Mouse (Mus musculus) left cerebral cortex, postnatal 25 days (tissue): ENCODE results near the gene Pramel1. TPM values are rescaled to one million over a fixed set of nuclear protein-coding genes. Genes with fewer than 3 reads are reported as not detected.
"Not testable (repeated sequence)": the region's sequence is repeated elsewhere in the genome, so short reads cannot be mapped to it uniquely, and the experiment has no call there.

Source experiments
- DNase-seq, 2 experiments: peaks; one replicate each; pipeline ENCODE4 v3.0.0; 2022; ENCODE audit warnings: low spot score in 2 of 2, mixed read lengths in 1 of 2
- intact Hi-C: fragments of 180-260 bp; cut with DNase I; formaldehyde crosslinking; loops from one replicate; pipeline ENCODE4 v1.15.1; 2025
- total RNA-seq, 2 experiments: library from RNA; stranded (reverse); gene quantifications; 2 replicates each; pipeline ENCODE4 v1.2.3; 2021

Gene Pramel1
- total RNA-seq, result not detected

DNA sequence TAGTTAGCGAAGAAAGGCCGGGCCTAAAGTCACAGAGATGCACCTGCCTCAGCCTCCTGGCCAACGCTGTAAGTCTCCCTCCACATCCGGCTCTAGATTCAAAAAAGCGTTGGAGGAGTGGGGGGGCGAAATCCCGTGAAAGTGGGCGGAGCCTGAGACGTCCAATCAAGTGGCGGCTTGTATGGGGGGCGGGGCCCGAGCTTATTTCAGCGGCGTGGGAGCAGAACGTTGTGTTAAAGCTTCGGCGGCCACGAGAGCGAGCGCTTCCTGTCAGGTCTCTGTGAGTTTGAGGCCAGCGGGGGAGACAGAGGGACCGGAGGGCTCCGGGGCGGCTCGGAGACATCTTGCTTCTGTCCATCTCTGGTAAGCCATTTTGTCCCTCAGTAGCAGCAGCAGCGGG is at the start of gene Pramel1:
Gene Pramel1 (plus strand): TSS at position 248 of the 400 bp plus-strand sequence.
- no peak for DNase-seq
- intact Hi-C loops, result no loop called here

DNA sequence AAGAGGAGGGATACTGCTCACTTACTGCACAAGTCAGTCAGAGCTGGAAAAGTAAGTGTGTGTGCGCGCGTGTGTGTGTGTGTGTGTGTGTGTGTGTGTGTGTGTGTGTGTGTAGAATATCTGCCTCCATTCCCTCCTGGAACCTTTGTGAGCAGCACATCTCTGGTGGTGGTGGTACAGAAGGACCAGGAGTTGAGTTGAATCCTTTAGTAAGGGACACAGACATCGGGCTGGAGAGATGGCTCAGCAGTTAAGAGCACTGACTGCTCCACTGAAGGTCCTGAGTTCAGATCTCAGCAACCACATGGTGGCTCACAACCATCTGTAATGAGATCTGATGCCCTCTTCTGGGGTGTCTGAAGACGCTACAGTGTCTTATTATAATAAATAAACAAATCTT is 48.7 kb upstream of the Pramel1 start:
- intact Hi-C loops, DNase-seq: not testable (repeated sequence)

DNA sequence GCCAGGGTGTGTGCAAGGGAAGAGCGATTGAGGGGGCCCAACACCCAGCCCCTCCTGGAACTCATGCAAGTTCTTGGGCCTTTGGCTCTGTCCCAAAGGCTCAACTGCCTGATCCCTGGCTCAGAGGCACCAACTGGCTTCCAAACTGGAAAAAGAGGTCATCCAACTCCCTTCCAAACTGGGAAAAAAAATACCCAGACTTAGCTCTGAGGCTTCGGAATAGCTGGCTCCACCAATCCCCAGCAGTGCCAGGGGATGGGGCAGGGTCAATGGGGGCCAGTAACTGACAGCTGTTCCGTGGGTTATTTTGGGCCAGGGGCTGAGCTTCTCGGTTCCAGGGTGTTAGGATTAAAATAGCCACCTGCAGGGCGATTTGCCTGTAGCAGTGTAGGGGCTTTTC is 45.5 kb upstream of the Pramel1 start:
- no peak for DNase-seq
- intact Hi-C loops, result no loop called here

DNA sequence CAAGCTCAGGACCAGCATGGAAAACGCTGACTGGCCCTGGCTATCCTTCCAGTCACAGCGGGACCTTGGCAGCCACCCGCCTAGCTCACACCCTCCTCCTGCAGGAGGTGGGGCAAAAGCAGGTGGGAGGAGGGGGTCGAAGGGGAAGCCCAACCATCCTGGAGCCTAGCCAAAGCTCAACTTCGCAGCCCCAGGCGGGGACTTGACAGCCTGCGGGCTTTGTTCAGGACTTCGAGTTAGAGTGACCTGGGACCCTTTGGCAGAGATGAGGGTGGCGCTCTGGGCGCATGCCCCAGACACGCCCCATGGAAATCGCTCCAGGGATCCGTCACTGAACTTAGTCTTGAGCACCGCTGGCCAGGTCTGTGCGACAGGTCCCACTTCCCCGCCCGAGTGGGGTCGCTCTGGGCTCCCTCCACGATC is 44.7 kb upstream of the Pramel1 start, which contains the start of gene Lrrc38:
Gene Lrrc38 (plus strand): TSS at position 274 of the 423 bp plus-strand sequence.
- intact Hi-C loops, result no loop called here
- peak; percentile 9 to 14 for DNase-seq

DNA sequence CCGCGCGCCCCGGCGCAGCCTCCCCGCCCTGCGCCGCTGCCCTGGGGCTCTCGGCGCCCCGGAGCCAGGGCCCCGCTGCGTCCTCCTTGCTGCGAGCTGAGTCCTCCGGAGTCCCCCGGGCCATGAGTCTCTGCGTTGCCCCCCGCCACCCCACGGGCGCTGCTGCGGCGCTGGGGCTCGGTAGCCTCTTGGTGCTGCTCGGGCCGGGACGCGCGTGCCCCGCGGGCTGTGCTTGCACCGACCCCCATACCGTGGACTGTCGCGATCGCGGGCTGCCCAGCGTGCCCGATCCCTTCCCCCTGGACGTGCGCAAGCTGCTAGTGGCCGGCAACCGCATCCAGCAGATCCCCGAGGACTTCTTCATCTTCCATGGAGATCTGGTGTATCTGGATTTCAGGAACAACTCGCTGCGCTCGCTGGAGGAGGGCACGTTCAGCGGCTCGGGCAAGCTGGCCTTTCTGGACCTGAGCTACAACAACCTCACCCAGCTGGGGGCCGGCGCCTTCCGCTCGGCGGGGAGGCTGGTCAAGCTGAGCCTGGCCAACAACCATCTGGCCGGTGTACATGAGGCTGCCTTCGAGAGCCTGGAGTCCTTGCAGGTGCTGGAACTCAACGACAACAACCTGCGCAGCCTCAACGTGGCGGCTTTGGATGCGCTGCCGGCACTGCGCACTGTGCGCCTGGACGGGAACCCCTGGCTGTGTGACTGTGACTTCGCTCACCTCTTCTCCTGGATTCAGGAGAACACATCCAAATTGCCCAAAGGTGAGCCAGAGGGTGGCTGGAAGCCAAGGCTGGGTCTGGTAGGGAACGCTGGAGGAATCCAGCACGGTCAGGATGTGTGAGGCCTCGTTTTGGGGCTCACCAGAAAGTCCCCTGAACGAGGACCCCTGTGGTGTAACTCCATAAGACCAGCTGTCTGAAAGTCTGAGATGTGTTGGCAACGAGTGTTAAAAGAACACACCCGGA is 43.9 kb upstream of the Pramel1 start:
- intact Hi-C loops, result no loop called here
- no peak for DNase-seq

DNA sequence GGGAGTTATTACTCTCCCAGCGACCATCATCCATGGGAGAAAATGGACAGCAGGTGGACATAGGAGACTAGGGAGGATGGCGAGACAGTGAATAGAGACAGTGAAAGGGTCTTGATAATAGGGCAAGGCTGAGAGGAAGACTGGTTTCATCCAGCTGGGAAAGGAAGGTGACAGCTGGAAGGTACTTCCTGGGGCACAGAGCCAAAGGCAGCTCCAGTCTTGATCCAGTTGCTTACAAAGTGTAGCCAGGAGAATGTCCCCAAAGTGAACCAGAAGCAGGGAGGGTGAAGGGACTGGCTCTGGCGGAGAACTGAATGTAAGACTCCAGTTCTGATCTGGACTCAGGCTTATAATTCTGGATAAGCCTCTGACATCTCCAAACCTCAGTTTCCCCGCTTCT is 41.9 kb upstream of the Pramel1 start:
- no peak for DNase-seq
- intact Hi-C loops, result no loop called here

DNA sequence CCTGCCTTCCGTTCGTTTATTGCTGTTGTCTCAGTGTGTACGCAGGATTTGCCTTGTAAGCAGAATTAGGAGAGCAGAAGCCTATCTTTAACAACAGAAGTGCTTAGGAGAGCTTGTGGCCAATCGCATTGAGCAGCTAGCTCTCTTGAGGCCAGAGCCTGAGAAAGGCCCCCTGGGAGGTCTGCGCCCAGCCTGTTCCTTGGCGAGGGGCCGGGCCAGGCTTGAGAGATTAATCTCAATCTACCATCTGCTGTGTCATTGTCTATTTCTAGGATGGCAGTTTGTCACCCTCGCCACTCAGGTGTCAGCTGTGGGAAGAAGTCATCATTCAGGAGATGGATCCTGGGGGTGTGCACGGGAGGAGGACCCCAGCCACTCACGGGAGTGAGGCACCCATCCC is 32.7 kb upstream of the Pramel1 start:
- intact Hi-C loops, result no loop called here
- no peak for DNase-seq

DNA sequence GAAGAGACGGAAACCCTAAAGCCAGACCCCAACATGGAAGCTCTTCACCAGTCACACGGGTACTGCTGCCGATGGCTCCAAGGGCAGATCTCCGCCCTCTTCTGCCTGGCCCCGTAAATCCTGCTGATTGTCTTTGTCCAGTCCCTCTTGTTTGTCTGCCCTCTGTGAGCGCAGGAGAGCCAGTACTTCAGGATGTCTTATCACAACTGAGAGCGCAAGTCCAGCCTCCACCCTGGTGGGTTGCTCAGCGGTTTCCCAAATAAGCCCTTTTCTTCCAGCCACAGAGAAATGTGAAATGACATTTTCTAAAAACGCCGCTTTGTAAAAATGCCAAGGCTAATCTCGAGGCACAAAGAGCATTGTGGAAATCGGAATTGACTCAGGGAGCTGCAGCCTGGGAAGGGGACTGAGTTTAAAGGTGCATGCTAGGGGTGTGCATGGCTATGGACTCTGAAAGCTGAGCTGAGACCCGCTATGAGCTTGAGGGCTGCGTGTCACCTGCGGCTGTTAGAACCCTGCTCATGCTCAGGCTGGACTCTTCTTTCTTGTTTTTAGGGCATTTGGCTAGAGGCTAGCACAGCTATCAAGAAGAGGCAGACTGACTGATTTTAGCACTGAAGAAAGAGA is 27.7 kb upstream of the Pramel1 start:
- intact Hi-C loops, result no loop called here
- no peak for DNase-seq

DNA sequence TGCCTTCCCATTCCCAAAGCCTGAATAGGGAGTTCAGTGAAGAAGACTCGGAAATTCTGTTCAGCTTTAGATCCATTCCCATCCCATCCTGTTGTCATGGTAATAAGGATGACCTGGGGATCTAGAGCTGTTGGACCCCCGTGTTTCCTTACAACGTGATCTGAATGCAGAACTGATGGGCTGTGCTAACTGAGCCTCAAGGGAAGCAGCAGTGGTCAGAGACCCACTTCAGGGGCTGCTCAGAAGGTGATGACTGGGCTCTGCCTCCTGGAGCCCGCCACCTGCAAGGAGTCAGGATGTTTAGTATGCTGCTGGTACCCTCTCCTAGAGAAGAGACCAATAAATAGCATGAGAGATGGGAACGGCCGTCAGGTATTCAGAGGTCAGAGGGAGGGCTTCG is 14.7 kb upstream of the Pramel1 start:
- intact Hi-C loops, result no loop called here
- no peak for DNase-seq

DNA sequence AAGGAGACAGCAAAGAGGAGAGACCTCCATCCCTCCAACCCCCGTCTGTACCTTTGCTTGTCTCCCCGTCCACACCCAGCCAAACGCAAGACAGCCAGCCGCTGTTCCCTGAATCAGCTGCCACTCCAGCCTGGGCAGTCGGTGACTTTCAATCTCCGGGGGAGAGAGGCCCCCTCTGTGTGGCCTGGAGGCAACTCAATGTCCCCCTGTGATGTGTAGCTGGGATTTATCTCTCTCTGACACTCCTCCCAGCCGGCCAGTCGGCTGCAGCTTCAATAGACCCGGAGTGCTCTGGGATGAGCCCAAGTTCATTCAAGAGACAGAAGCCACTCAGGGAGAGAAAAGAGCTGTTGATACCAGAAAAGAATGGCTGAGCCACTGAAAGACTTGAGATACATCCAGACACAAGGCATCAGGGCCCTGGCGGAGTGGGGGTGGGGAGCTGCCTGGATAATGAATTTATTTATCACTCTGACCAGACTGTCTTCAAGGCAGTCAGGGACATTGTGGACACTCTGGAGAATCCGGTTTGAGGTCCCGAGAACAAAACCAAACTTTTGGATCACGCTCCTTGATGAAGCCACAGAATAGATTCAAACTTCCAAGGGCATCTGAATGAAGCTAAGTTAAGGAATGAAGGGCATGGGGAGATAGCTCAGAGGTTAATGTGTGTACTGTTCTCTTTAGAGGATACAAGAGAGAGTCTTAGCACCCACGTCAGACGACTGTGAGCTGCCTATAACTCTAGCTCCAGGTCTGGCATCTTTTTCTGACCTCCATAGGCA is 14.1 kb upstream of the Pramel1 start:
- peak; percentile 17 to 24 for DNase-seq
- intact Hi-C loops, result loop anchor here (1.0 to 5.0 kb wide), 3 partner anchors 55 to 353 kb away; no protein-coding TSS in a partner anchor

DNA sequence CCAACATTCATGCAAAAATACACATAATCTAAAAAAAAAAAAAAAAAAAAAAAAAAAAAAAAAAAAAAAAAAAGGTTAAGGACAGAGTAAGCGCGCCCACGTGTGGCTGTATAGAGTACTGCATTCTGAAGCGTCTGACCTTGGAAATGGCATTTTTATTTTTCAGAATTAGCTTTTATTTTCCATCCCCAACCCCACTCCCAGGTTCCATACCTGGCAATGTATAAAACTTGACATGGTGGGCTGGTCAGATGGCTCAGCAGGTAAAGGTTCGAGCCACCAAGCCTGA is 13.6 kb upstream of the Pramel1 start:
- peak in 1 of 2 experiments; percentile 11 for DNase-seq
- intact Hi-C loops, result loop anchor here (1.0 to 5.0 kb wide), 3 partner anchors 55 to 353 kb away; no protein-coding TSS in a partner anchor

DNA sequence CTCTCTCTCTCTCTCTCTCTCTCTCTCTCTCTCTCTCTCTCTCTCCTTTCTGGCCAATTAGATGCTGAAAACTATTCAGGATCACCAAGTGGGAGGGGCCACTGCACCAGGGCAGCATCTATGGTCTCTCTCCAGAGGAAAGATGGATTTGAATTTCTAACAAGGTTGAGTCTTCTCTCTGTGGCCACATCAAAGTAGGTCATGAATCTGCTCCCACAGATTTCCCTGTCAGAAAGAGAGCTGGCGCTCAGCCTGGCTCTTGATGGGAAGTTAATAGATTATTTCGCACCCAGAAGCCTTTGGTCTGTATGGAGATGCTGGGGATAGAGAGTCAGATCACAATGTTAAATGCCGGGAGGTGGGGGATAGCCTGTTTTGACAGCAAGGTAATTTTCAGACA is 12.1 kb upstream of the Pramel1 start:
- no peak for DNase-seq

DNA sequence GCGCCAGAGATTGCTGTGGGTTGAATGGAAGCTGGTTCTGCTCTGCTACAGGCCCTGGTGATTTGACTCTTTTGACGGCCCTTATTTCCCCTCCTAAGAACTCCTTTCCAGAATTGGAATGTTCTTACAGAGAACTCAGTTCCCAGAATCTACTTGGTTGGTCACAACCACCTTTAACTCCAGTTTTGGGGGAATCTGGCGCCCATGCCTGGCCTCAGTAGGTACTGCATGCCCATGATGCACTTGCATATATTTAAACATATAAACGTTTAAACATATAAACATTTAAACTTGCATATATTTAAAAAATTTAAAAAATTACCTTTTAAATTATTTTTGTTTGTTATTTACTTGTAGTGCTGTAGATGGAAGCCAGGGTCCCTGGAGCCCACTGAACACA is 10.6 kb upstream of the Pramel1 start:
- intact Hi-C loops, result loop anchor here (5.0 kb wide), 2 partner anchors 126 to 356 kb away; no protein-coding TSS in a partner anchor
- no peak for DNase-seq

More for the DNA sequence above, 12.1 kb upstream of the Pramel1 start:
- intact Hi-C loops, result loop anchor here (5.0 kb wide), 2 partner anchors 125 to 355 kb away; no protein-coding TSS in a partner anchor

DNA sequence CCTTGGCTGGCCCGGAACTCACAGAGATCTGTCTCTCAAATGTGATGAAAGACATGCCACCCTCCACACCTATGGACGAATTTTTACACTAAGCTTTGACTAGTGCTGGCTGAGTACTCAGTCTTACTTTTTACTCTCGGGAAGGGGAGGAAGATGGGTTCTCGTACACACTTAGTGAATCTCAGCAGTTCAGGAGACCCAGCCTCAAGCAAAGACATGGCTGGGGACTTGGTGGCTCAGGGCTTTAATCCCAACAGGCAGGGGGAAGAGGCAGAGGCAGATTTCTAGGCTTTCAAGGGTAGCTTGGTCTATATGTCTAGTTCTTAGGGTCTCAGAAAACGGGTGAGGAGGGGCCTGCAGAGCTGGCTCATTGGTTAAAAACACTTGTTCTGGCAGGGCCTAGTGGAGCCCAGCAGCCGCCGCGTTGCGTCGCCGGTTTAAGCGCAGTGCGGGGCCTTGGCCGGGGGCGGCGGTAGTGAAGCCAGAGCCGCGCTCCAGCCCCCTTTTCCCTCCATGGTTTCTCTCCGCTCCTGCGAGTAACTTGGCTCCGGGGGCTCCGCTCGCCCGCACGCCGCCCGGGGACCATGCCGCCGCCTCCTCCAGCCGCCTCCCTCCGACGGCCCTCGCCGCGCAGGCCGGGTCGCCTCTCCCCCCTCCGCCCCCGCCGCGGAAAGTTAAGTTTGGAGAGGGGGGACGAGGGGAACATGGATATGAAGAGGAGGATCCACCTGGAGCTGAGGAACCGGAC is 5.1 kb upstream of the Pramel1 start:
- DNase-seq, result peak; percentile 16 to 17
- intact Hi-C loops, result no loop called here

DNA sequence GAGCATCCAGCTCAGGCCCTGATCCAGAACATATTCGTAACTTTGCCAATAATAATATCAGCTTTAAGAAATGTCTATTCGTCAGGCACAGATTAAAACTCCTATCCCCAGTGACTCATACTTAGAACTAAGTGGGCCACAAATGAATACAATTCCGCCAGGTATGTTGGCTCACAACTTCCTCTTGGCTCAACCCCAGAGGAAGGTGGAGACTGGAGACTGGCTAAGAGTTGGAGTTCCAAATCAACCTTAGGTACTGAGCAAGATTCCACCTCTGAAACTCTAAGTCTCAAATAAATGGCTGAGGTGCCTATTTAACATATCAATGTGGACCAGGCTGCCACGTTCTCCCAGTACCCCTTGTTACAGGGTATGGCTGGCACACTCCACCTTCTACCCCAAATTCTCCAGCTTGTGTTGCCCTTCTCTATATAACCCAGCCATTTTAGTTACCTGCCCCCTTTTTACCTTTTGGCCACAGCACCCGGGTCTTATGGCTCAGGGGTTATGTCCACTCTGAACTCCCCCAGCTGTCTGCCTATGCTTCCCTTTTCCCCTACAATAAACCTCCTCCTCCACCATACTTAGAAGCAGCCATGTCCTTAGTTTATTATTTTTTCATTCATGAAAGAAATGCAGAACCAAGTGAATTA is 17.5 kb downstream of the Pramel1 start:
- intact Hi-C loops, result no loop called here
- peak in 1 of 2 experiments; percentile 7 for DNase-seq

DNA sequence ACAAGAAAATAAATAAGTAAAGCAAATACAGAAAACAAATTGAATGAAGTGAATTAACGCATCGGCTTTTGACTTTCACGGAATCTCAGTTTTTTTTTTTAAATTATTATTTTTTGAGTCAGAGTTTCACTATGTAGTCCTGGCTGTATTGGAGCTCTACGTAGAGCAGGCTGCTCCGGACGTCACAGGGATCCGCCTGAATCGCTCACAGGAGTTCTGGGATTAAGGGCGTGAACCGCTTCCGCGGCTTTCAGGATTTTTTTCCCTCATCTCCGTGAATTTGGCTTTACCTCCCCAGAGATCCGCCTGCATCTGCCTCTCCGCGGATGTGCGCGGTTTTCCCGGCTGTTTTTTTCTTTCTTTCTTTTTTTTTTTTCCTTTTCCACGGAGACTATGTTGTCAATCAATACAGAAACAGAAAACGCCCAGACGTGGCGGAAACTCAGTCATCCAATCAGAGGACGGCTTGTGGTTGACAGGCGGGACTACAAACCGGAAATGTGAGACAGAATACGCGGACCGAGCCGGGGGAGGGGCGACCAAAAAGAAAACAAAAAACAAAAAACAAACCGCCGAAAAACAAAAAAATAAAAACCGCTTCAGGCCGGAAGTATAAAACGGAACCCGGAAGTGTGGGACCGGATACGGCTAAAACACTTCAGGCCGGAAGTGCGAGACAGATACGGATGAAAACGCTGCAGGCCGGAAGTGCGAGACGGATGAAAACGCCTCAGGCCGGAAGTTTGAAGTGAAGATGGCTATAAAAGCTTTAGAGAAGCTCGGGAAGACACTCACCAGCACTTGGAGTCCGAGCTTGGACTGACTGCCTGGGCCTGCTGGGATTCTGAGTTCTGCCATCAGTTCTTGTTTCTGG is 18.2 kb downstream of the Pramel1 start, which contains the start of gene Pramef8:
Gene Pramef8 (plus strand): TSS at position 208 of the 874 bp plus-strand sequence.
- peak; percentile 91 to 96 for DNase-seq
- intact Hi-C loops, result no loop called here

DNA sequence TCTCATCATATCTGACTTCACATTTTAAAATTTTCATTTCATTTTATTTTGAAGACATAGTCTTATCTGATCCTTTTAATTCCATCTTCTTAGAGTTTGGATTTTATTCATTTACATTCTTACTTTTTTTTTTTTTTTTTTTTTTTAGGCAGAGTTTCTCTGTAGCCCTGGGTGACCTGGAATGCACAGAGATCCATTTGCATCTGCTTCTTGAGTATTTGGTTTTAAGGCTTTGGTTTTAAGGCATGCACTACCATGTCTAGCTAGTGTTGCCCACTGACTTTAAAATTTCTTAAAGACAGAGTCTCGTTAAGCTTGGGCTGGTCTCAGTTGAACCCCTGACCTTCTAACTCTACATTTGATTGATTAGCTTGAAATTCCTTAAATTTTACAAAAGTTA is 19.4 kb downstream of the Pramel1 start:
- DNase-seq, result no peak
- intact Hi-C loops, result no loop called here

DNA sequence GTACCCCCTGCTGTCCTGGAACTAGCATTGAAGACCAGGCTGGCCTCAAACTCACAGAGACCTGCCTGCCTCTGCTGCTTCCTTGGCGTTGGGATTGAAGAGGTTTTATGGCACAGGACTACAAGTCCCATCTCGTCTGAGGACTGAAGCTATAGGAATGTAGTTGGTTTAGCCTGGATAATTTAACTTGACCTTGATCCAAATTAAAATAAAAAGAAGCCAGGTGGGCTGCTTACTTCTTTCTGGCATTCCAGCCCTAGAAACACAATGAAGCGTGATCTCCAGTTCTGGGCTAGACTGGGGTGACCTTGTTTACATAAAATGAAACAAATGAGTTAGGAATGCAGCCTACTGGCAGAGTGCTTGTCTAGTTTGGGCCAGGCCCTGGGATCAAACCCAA is 19.9 kb downstream of the Pramel1 start:
- DNase-seq, result no peak
- intact Hi-C loops, result no loop called here
